Mouse (Mus musculus) neural tube, embryonic 15.5 days (tissue): ENCODE measurements around the gene Tnfrsf21. TPM values are rescaled to one million over a fixed set of nuclear protein-coding genes. Genes with fewer than 3 reads are reported as not detected.

Experiments used
- ATAC-seq: fragments of 200-750 bp; cut with Nextera tagmentation; 2 replicates; pipeline ENCODE4 v1.8.0; 2017; ENCODE audit warnings: mild to moderate bottlenecking, moderate TSS enrichment, moderate library complexity; ENCODE audit not compliant: low FRiP score
- H3K27ac ChIP-seq: fragments of 300-500 bp; sonication (generic); replicated peaks from 2 replicates; pipeline ENCODE4 v1.5.1; 2015; ENCODE audit warnings: mild to moderate bottlenecking, inconsistent platforms
- H3K27me3 ChIP-seq: fragments of 300-500 bp; sonication (generic); replicated peaks from 2 replicates; pipeline ENCODE4 v1.6.1; 2015; ENCODE audit warnings: inconsistent platforms
- H3K36me3 ChIP-seq: fragments of 300-500 bp; sonication (generic); 2 replicates; pipeline ENCODE4 v1.6.1; 2015; ENCODE audit warnings: inconsistent platforms
- H3K4me1 ChIP-seq: fragments of 300-500 bp; sonication (generic); 2 replicates; pipeline ENCODE4 v1.6.1; 2015; ENCODE audit warnings: inconsistent platforms
- H3K4me2 ChIP-seq: fragments of 300-500 bp; sonication (generic); 2 replicates; pipeline ENCODE4 v1.6.1; 2015; ENCODE audit warnings: inconsistent platforms, mild to moderate bottlenecking, moderate library complexity
- H3K4me3 ChIP-seq: fragments of 300-500 bp; sonication (generic); replicated peaks from 2 replicates; pipeline ENCODE4 v1.5.1; 2015; ENCODE audit warnings: mild to moderate bottlenecking, inconsistent platforms
- H3K9ac ChIP-seq: fragments of 300-500 bp; sonication (generic); replicated peaks from 2 replicates; pipeline ENCODE4 v1.6.1; 2015; ENCODE audit warnings: mild to moderate bottlenecking, inconsistent platforms
- H3K9me3 ChIP-seq: fragments of 300-500 bp; sonication (generic); replicated peaks from 2 replicates; pipeline ENCODE4 v1.6.1; 2016; ENCODE audit warnings: inconsistent platforms
- WGBS: fragments of 180-500 bp; shearing (Covaris S2); methylation state at CpG from one replicate; pipeline ENCODE4 v1.1.7; 2015; ENCODE audit warnings: mixed read lengths; 5-methylcytosine and 5-hydroxymethylcytosine counted together
- polyA plus RNA-seq: library from polyadenylated mRNA; unstranded; fragments of >200 nt; fragmentation: Nextera tagmentation; extraction: Ambion mirVana; gene quantifications from 2 replicates; pipeline ENCODE4 v1.2.1, GENCODE M21; 2015

Tnfrsf21 gene
- polyA plus RNA-seq, 1 experiment from 2014 or later = 84.4 TPM

DNA sequence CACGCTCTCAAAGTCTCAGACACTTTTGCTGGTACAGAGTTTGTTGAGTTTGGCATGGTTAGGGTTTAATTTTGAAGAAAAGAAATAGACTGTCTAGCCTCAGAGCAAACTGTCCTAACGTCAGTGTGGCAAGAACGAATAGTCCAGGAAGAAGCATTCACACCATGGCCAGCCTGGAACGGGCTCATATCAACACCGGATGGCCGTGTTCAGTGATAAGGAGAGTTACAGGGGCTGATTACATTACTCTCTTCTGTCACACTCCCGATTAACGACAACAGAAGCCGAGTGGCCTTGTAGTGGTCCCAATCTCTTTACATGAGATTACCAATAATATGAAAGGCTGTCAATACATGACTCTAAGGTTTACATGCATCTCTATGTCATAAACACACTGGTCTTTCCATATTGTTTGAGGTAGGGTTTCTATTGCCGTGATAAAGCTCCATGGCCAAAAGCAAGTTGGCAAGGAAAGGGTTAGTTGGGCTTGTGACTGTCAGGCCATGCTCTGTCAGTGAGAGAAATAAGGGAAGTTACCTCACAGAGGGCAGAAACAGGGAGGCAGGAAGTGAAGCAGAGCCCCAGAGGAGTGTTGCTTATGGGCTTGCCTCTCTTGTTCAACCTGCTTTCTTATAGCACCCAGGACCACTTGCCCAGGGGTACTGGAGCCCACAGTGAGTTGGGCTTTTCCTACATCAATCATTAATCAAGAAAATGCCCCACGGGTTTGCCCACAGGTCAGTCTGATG is 42.1 kb downstream of the Tnfrsf21 start:
- H3K27ac ChIP-seq = no peak overlapping the region
- H3K27me3 ChIP-seq = no peaks in the 10 kb centered on the region
- H3K4me2 ChIP-seq = no peak overlapping the region
- H3K4me3 ChIP-seq = no peak overlapping the region
- no peak overlapping the region for H3K9ac ChIP-seq
- ATAC-seq = no peak
- peaks cover under 1% of the 10 kb centered on the region; the same call in 1 of the 2 replicates for H3K36me3 ChIP-seq
- no peaks in the 10 kb centered on the region for H3K9me3 ChIP-seq
- WGBS = 90% methylated on average over 11 of the region's 11 CpGs
- no peaks in the 10 kb centered on the region for H3K4me1 ChIP-seq

DNA sequence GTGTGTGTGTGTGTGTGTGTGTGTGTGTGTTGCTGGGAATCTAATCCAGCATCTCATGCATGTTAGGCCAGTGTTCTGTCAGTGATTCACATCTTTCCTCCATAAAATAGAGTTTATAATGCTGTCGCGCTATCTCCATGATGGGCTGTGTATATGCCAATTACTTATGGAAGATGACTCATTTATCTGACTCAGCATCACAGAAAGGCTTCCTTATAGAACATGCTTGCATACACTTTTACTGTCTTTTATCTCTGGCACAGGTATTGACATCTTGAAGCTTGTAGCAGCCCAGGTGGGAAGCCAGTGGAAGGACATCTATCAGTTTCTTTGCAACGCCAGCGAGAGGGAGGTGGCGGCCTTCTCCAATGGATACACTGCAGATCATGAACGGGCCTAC is 48.4 kb downstream of the Tnfrsf21 start:
- no peak for ATAC-seq
- no peak overlapping the region for H3K4me3 ChIP-seq
- H3K27ac ChIP-seq = no peak overlapping the region
- H3K4me1 ChIP-seq = 0 out of 2 replicates have a peak, but pooled peaks cover 4% of the 10 kb centered on the region
- H3K27me3 ChIP-seq = no peaks in the 10 kb centered on the region
- no peak overlapping the region for H3K9ac ChIP-seq
- no peak overlapping the region for H3K4me2 ChIP-seq
- no peaks in the 10 kb centered on the region for H3K9me3 ChIP-seq
- H3K36me3 ChIP-seq = peaks cover 28% of the 10 kb centered on the region
- WGBS = 98% methylated on average over 6 of the region's 6 CpGs

GRCm38 (mm10) chr17:43068846-43069553 is 52.6 kb downstream of the Tnfrsf21 start:
- H3K4me2 ChIP-seq = no peak overlapping the region
- no peak overlapping the region for H3K27ac ChIP-seq
- H3K9me3 ChIP-seq = no peaks in the 10 kb centered on the region
- no peak overlapping the region for H3K9ac ChIP-seq
- peaks cover 29% of the 10 kb centered on the region for H3K36me3 ChIP-seq
- H3K4me3 ChIP-seq = no peak overlapping the region
- no peaks in the 10 kb centered on the region for H3K27me3 ChIP-seq
- WGBS = 43% methylated on average over 7 of the region's 7 CpGs
- 0 out of 2 replicates have a peak, but pooled peaks cover 15% of the 10 kb centered on the region for H3K4me1 ChIP-seq
- no peak for ATAC-seq

GRCm38 (mm10) chr17:43070946-43071345 is 54.6 kb downstream of the Tnfrsf21 start:
- Histone ChIP-seq H3K4me2 (no peak overlapping the region), H3K4me1 (0 out of 2 replicates have a peak, but pooled peaks cover 15% of the 10 kb centered on the region), H3K36me3 (peaks cover 16% of the 10 kb centered on the region), H3K9ac (no peak overlapping the region), H3K27ac (no peak overlapping the region), H3K27me3 (no peaks in the 10 kb centered on the region), H3K9me3 (no peaks in the 10 kb centered on the region), H3K4me3 (no peak overlapping the region)
- 89% methylated on average over 2 of the region's 2 CpGs for WGBS
- ATAC-seq = no peak

DNA sequence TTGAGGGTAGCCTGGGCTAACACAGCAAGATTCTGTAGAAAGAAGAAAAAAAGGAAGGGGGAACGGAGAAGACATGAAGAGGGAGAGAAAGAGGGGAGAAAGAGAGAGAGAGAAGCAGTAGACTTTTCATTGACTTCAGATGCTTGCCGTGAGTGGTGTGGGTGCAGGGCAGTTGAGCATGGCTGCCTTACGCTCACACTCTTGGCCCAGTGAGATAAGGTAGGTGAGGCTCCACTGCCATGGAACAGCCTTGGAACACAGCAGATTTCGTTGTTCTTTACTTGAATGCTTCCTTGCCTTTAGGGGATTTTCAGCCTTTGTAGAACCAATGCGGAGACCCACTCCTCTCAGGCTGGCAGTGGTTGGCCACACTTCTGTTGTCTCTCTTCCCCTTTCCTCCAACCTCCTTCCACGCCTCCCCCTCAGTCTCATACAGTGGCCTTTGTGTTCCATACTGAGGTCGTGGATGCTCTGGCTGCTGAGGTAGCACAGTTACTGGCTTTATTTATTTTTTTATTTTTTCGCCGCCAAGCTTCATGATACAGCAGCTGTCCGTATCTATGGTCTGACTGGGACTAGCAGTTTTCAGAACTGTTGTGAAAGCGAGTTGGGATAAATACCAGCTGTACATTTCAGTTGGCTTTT is 55.9 kb downstream of the Tnfrsf21 start:
- Histone ChIP-seq H3K4me2 (no peak overlapping the region), H3K36me3 (peaks cover 12% of the 10 kb centered on the region), H3K27me3 (no peaks in the 10 kb centered on the region), H3K4me3 (no peak overlapping the region), H3K9ac (no peak overlapping the region), H3K4me1 (peaks cover 18% of the 10 kb centered on the region), H3K9me3 (no peaks in the 10 kb centered on the region), H3K27ac (no peak overlapping the region)
- WGBS = 80% methylated on average over 11 of the region's 11 CpGs
- no peak for ATAC-seq

DNA sequence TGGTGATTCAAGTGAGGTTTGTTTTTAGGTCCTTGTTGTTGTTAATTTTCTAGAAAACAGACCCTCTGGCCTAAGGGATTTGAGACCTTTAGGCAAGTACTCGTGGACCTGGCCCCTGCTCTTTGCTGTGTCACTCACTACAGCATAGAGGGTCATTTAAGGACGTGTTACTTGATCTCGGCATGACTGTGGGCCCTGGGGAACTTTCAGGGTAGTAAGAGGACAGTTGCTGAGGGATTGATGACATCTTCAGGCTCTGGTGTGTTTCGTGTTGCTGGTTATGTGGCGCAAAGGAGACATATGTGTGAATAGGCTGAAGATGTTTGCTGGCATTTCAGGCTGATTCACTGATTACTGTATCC is 56.4 kb downstream of the Tnfrsf21 start:
- Histone ChIP-seq H3K9ac (no peak overlapping the region), H3K4me1 (peaks cover 22% of the 10 kb centered on the region), H3K9me3 (no peaks in the 10 kb centered on the region), H3K27ac (no peak overlapping the region), H3K27me3 (no peaks in the 10 kb centered on the region), H3K36me3 (peaks cover 7% of the 10 kb centered on the region), H3K4me2 (no peak overlapping the region), H3K4me3 (no peak overlapping the region)
- ATAC-seq = no peak
- WGBS = 76% methylated on average over 5 of the region's 5 CpGs

GRCm38 (mm10) chr17:43074391-43074790 is 58.0 kb downstream of the Tnfrsf21 start:
- no peaks in the 10 kb centered on the region for H3K27me3 ChIP-seq
- ATAC-seq = no peak
- H3K4me1 ChIP-seq = peaks cover 24% of the 10 kb centered on the region
- no peak overlapping the region for H3K4me2 ChIP-seq
- WGBS = 70% methylated on average over 5 of the region's 5 CpGs
- peaks cover 4% of the 10 kb centered on the region for H3K36me3 ChIP-seq
- H3K9ac ChIP-seq = no peak overlapping the region
- no peak overlapping the region for H3K27ac ChIP-seq
- H3K9me3 ChIP-seq = no peaks in the 10 kb centered on the region
- no peak overlapping the region for H3K4me3 ChIP-seq

- H3K27me3 ChIP-seq = no peaks in the 10 kb centered on the region
- H3K4me2 ChIP-seq = no peak overlapping the region
- no peak for ATAC-seq
- H3K4me3 ChIP-seq = no peak overlapping the region
- no peak overlapping the region for H3K9ac ChIP-seq
- no peaks in the 10 kb centered on the region for H3K9me3 ChIP-seq
- H3K4me1 ChIP-seq = peaks cover 30% of the 10 kb centered on the region
- no peak overlapping the region for H3K27ac ChIP-seq
- WGBS = 53% methylated on average over 8 of the region's 8 CpGs
- peaks cover 4% of the 10 kb centered on the region for H3K36me3 ChIP-seq
These were observed 58.7 kb downstream of the Tnfrsf21 start for GRCm38 (mm10) chr17:43075100-43075499.

- peaks cover 32% of the 10 kb centered on the region for H3K4me1 ChIP-seq
- H3K4me2 ChIP-seq = no peak overlapping the region
- 80% methylated on average over 8 of the region's 8 CpGs for WGBS
- no peak overlapping the region for H3K9ac ChIP-seq
- no peaks in the 10 kb centered on the region for H3K9me3 ChIP-seq
- no peak overlapping the region for H3K27ac ChIP-seq
- no peak overlapping the region for H3K4me3 ChIP-seq
- no peaks in the 10 kb centered on the region for H3K27me3 ChIP-seq
- H3K36me3 ChIP-seq = no peaks in the 10 kb centered on the region
- ATAC-seq = no peak
These were observed 59.6 kb downstream of the Tnfrsf21 start for GRCm38 (mm10) chr17:43075937-43076336.

DNA sequence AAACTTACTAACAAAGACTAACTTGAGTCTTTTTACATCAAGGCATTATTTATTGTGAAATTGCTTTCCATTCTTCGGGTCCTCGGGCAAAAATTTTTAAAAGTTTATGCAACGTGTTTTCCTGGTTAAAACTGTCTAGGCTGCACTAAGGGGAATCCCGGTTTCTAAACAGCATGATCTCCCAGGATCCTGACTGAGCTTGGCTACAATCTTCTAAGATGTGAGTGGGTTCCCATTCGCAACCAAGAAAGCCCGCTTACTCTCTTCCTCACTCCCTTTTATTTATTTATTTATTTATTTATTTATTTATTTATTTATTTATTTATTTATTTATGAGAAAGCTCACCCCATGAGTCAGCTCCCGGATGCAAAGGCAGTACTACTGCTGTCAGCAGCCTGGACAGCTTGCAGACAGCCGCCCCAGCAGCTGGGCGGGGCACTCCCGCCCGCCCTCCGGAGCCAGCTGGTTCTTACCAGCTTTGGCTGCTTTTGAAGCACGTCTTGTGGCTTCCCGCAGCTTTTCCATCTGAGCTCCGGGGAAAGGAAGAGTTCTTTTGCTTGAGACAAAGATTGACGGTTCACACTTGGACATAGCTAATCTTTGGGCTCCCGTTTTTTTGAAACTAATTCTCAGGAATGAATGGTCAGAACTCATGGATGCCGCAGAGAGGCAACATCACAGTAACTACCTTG is 60.6 kb downstream of the Tnfrsf21 start:
- 22% methylated on average over 18 of the region's 18 CpGs for WGBS
- Histone ChIP-seq H3K4me2 (peak overlapping the region; percentile 38; the same call in 1 of the 2 replicates), H3K36me3 (no peaks in the 10 kb centered on the region), H3K27ac (peak overlapping the region; percentile 20; the same call in 1 of the 2 replicates), H3K4me1 (peaks cover 32% of the 10 kb centered on the region), H3K9me3 (no peaks in the 10 kb centered on the region), H3K9ac (no peak overlapping the region), H3K27me3 (no peaks in the 10 kb centered on the region), H3K4me3 (no peak overlapping the region)
- peak; percentile 82 for ATAC-seq

- Histone ChIP-seq H3K27me3 (no peaks in the 10 kb centered on the region), H3K4me3 (no peak overlapping the region), H3K27ac (no peak overlapping the region; the same call in 1 of the 2 replicates), H3K4me1 (peaks cover 28% of the 10 kb centered on the region), H3K9me3 (no peaks in the 10 kb centered on the region), H3K4me2 (no peak overlapping the region), H3K36me3 (no peaks in the 10 kb centered on the region), H3K9ac (no peak overlapping the region)
- 53% methylated on average over 4 of the region's 4 CpGs for WGBS
- peak; percentile 9; the same call in 1 of the 2 replicates for ATAC-seq
These were observed 61.2 kb downstream of the Tnfrsf21 start for GRCm38 (mm10) chr17:43077540-43077939.
